Comparison of ENCODE assay signal across 9 mouse cellular contexts in the genomic region with DNA sequence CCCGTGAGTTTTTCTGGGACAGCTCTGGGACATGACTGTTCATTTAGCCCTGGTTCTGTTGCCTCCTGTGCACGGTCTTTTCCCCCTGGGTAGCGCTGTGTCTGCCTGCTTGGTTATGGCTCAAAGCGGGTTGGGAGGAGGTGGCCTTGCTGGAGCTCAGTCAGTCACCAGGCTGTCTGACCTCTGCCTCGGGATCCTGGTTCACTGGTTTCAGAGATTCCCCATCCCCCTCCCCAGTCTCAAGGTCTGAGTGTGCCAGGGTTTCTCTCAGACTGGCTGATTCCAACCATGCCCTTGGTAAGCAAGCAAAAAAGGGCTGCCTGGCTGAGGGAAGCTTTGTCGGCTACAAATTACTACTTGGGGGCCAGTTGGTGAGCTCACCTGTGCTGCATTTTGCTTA.
DNase-seq lines count a peak whose midpoint lies in the region; ATAC-seq lines count a peak whose summit lies in the region.
"Had no signal": no experiment of that assay in that cellular context is flagged by ENCODE, and none has a peak within 500 bp of the region (broad histone marks: within the 10 kb centered on the region; RNA-seq: fewer than 3 reads in every experiment).

No protein-coding gene starts in this region.

- ATAC-seq in liver, embryonic 15.5 days (ENCODE audit: insufficient read depth) = no peak

- peak overlapping the region; percentile 55 for H3K4me2 ChIP-seq in liver, embryonic 15.5 days
- H3K4me2 ChIP-seq: hindbrain, embryonic 15.5 days had no signal

- intact Hi-C loops in left cerebral cortex, postnatal 36 days (cut with DNase I) = loop anchor here (5.0 kb wide), 1 partner anchor 41 kb away; no protein-coding TSS in a partner anchor
- intact Hi-C loops in left cerebral cortex, postnatal 4 days (cut with DNase I) = no loop called here

- H3K9me3 ChIP-seq in heart, embryonic 10.5 days = no peaks in the 10 kb centered on the region
- H3K9me3 ChIP-seq in liver, embryonic 15.5 days (replicated peaks) = no peaks in the 10 kb centered on the region
- H3K9me3 ChIP-seq: hindbrain, embryonic 15.5 days had no signal

- peaks cover 59% of the 10 kb centered on the region for H3K4me1 ChIP-seq in heart, embryonic 10.5 days
- peaks cover 91% of the 10 kb centered on the region for H3K4me1 ChIP-seq in liver, embryonic 15.5 days (replicated peaks)

- H3K27ac ChIP-seq in heart, embryonic 10.5 days = peak overlapping the region; percentile 45
- H3K27ac ChIP-seq in liver, embryonic 15.5 days (replicated peaks) = peak overlapping the region; percentile 91
- H3K27ac ChIP-seq: hindbrain, embryonic 15.5 days had no signal

- 56% methylated on average over 6 of the region's 6 CpGs for WGBS in heart, embryonic 10.5 days
- WGBS in liver, embryonic 15.5 days (ENCODE audit: insufficient replicate concordance) = 58% methylated on average over 6 of the region's 6 CpGs

- no peaks in the 10 kb centered on the region for H3K36me3 ChIP-seq in heart, embryonic 10.5 days
- no peaks in the 10 kb centered on the region for H3K36me3 ChIP-seq in liver, embryonic 15.5 days (replicated peaks)
- H3K36me3 ChIP-seq: hindbrain, embryonic 15.5 days had no signal

- H3K9ac ChIP-seq in liver, embryonic 15.5 days = peak overlapping the region; percentile 6; the same call in 1 of the 2 replicates
- H3K9ac ChIP-seq: hindbrain, embryonic 15.5 days had no signal

- no peaks in the 10 kb centered on the region for H3K27me3 ChIP-seq in heart, embryonic 10.5 days (ENCODE audit: insufficient read depth, poor library complexity, severe bottlenecking)
- H3K27me3 ChIP-seq in liver, embryonic 15.5 days = no peaks in the 10 kb centered on the region
- H3K27me3 ChIP-seq: hindbrain, embryonic 15.5 days had no signal

- no peak for DNase-seq in heart, embryonic 10.5 days (ENCODE audit: low spot score)
- DNase-seq in heart, adult 11 months = no peak
- peak; percentile 88 for DNase-seq in adipocyte (ENCODE audit: low spot score)
- DNase-seq in kidney, adult 11 months = peak; percentile 96
- DNase-seq in urinary bladder, postnatal 25 days (ENCODE audit: low spot score) = no peak
- DNase-seq in left cerebral cortex, postnatal 36 days (ENCODE audit: low spot score in 2 of 2) = no peak
- DNase-seq in left cerebral cortex, postnatal 4 days = no peak

- H3K4me3 ChIP-seq in heart, embryonic 10.5 days = no peak overlapping the region
- peak overlapping the region; percentile 34; the same call in 1 of the 2 replicates for H3K4me3 ChIP-seq in liver, embryonic 15.5 days (replicated peaks)
- H3K4me3 ChIP-seq: hindbrain, embryonic 15.5 days had no signal

Comparison
In these comparisons a context has a peak if more than half of its experiments do, and no peak if none do; other contexts are left out.
1. DNase-seq: peak in adipocyte (single experiment) and kidney, adult 11 months (single experiment); none in heart, embryonic 10.5 days (single experiment), heart, adult 11 months (single experiment), urinary bladder, postnatal 25 days (single experiment), left cerebral cortex, postnatal 36 days (0 of 2) and left cerebral cortex, postnatal 4 days (single experiment).